Mouse (Mus musculus) limb, embryonic 15.5 days (tissue): ENCODE measurements around the gene Xirp1. TPM values are rescaled to one million over a fixed set of nuclear protein-coding genes. Genes with fewer than 3 reads are reported as not detected.

ENCODE experiments used
- ATAC-seq: fragments of 200-750 bp; cut with Nextera tagmentation; 2 replicates; pipeline ENCODE4 v1.8.0; 2017; ENCODE audit warnings: low read depth, moderate TSS enrichment; ENCODE audit not compliant: insufficient number of reproducible peaks, low FRiP score, low TSS enrichment
- H3K27ac ChIP-seq: fragments of 300-500 bp; sonication (generic); 2 replicates; pipeline ENCODE4 v1.5.1; 2015; ENCODE audit warnings: moderate library complexity, mild to moderate bottlenecking, inconsistent platforms
- H3K27me3 ChIP-seq: fragments of 300-500 bp; sonication (generic); 2 replicates; pipeline ENCODE4 v1.6.1; 2015; ENCODE audit warnings: inconsistent platforms
- H3K36me3 ChIP-seq: fragments of 300-500 bp; sonication (generic); 2 replicates; pipeline ENCODE4 v1.6.1; 2015; ENCODE audit warnings: inconsistent platforms
- H3K4me1 ChIP-seq: fragments of 300-500 bp; sonication (generic); 2 replicates; pipeline ENCODE4 v1.6.1; 2015; ENCODE audit warnings: inconsistent platforms
- H3K4me2 ChIP-seq: fragments of 300-500 bp; sonication (generic); 2 replicates; pipeline ENCODE4 v1.6.1; 2015; ENCODE audit warnings: mild to moderate bottlenecking, inconsistent platforms
- H3K4me3 ChIP-seq: fragments of 300-500 bp; sonication (generic); 2 replicates; pipeline ENCODE4 v1.5.1; 2015; ENCODE audit warnings: mild to moderate bottlenecking, inconsistent platforms
- H3K9ac ChIP-seq: fragments of 300-500 bp; sonication (generic); 2 replicates; pipeline ENCODE4 v1.6.1; 2015; ENCODE audit warnings: inconsistent platforms
- H3K9me3 ChIP-seq: fragments of 300-500 bp; sonication (generic); 2 replicates; pipeline ENCODE4 v1.6.1; 2016; ENCODE audit warnings: inconsistent platforms
- WGBS: fragments of 180-500 bp; shearing (Covaris S2); methylation state at CpG from one replicate; pipeline ENCODE4 v1.1.7; 2015; 5-methylcytosine and 5-hydroxymethylcytosine counted together
- polyA plus RNA-seq: library from polyadenylated mRNA; unstranded; fragments of >200 nt; fragmentation: Nextera tagmentation; extraction: Ambion mirVana; gene quantifications from 2 replicates; pipeline ENCODE4 v1.2.1, GENCODE M21; 2015

Gene Xirp1
- polyA plus RNA-seq, 1 experiment from 2014 or later, result 1.2 TPM

DNA sequence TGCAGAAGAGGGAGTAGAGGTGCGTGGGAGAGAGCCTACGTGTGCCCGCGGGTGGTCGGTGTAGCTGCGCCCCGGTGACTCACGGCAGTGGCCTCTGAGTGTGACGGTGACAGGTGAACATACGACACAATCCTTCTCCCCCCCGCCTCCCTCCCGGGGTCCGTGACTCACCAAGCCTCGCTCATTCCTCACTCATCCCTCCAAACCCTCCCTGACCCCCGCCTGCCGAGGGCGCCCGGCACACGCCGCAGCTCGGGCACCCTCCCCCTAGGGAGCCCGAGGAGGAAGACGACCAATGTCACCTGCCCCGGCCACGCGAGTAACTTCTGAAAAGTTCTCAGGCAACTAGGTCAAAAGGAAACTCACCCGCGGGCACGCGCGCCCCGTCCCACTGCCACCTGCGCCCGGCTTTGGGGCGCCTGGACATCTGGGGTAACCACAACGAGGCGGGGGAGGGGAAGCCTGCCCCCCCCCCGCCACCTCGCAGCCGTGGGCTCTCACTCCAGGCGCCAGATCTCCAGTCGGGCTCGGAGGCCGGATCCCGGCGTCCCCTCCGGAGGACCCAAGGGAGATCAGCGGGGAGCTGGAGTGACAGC lies 40.3 kb downstream of the Xirp1 start:
- peak overlapping the region; percentile 65 for H3K9ac ChIP-seq
- H3K27me3 ChIP-seq, result no peaks in the 10 kb centered on the region
- H3K9me3 ChIP-seq, result no peaks in the 10 kb centered on the region
- H3K4me3 ChIP-seq, result peak overlapping the region; percentile 75
- H3K4me2 ChIP-seq, result peak overlapping the region; percentile 98
- ATAC-seq, result no peak
- peaks cover 62% of the 10 kb centered on the region for H3K4me1 ChIP-seq
- under 1% methylated on average over 45 of the region's 48 CpGs for WGBS
- H3K27ac ChIP-seq, result peak overlapping the region; percentile 89
- no peaks in the 10 kb centered on the region for H3K36me3 ChIP-seq

DNA sequence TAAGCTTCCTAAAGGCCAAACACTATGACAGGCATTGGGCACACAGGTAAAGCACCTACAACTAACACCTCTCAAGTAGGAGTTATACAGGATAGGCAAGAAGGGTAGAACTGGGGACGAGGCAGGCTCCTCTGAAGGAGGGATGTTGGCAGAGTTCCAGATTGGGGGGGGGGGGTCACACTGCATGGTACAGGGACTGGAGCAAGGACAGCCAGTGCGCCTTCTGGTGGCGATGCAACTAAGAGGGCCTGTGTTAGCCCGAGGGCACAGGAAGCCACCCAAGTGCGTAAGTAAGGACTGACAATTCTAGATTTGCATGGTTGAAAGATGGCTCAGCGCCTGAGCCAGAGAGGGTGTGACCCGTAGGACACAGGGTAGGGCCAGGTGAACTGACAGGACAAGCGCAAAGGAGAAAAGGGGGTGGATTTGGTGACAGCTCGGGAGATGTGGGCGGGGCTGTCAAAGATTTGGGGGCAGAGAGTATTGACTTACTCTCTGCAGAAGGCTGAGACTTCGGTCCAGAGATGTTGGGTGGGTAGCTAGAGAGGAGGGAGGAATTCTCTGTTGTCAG lies 41.1 kb downstream of the Xirp1 start:
- Histone ChIP-seq H3K27me3 (no peaks in the 10 kb centered on the region), H3K36me3 (no peaks in the 10 kb centered on the region), H3K4me3 (peak overlapping the region; percentile 75), H3K9me3 (no peaks in the 10 kb centered on the region), H3K9ac (peak overlapping the region; percentile 65; the same call in 1 of the 2 replicates), H3K27ac (peak overlapping the region; percentile 89), H3K4me1 (peaks cover 70% of the 10 kb centered on the region), H3K4me2 (peak overlapping the region; percentile 98)
- ATAC-seq, result 0 out of 2 replicates have a peak, but pooled peaks have one; percentile 14
- 3% methylated on average over 11 of the region's 11 CpGs for WGBS

DNA sequence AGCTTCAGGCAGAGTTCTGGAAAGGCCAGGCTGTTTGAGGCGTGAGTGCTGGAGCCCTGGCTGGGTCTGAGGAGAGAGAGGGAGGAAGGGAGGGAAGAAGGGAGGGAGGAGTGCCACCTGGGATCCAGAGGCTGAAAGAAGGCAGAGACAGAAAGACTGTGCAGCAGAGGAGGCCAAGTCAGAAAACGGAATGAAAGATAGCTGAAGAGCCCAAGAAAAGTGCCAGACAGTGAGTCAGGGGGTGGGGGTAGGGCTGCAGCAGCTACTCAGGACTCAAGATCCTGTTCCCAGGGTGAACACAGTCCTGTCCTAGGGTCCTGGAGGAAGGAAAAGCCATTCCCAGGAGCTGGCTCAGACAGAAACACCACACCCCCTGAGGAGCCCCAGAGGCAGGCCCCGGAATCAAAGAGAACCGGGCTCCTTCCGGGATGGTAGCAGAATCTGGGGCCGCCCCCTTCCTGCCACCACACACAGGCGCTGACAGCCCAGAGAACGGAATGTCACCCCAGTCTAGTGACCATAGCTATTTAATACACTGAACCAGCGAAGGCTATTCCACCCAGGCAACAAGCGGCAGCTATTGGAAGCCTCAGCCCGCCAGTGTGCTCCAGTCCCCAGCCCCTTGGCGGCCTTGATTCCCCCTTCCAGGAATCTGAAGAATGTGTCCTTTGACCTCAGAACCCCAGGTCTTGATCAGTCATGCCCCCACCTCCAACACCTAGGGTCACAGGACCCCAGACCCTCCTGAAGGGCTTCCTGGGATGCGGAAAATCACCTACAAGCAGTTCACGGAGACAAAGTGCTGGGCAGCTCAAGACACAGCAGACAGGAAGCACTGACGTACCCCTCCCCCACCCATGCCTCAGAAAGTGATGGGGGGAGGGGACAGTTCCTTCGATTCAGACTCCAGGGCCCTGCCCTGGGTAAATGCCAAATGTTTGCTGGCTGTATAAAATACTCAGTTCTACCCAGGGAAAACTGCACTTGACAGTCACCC lies 41.9 kb downstream of the Xirp1 start:
- ATAC-seq, result peak; percentile 7; the same call in 1 of the 2 replicates
- WGBS, result 3% methylated on average over 16 of the region's 16 CpGs

DNA sequence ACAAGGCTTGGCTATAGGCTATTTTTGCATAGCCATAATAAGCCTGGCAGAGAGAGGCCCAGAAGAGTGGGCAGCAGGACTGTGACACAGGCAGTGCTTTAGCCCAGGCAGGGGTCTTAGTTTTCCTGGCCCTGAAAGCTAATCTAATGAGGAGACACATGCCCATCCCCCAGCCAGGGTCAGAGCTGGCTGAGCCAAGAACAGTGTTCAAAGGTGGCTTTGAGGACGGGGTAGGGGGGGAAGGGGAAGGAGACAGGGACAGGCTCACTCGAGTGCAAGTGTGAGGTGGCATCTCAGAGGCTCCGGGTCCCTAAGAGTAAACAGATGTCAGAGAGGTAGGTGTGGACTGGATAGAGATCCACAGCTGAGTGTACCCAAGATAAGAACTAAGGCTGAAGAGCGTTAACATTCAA lies 42.6 kb downstream of the Xirp1 start:
- Histone ChIP-seq H3K4me3 (peak overlapping the region; percentile 75), H3K36me3 (no peaks in the 10 kb centered on the region), H3K27ac (peak overlapping the region; percentile 89), H3K9me3 (no peaks in the 10 kb centered on the region), H3K4me1 (peaks cover 74% of the 10 kb centered on the region), H3K9ac (no peak overlapping the region), H3K27me3 (no peaks in the 10 kb centered on the region), H3K4me2 (peak overlapping the region; percentile 98)
- ATAC-seq, result no peak
- 7% methylated on average over 4 of the region's 4 CpGs for WGBS

More for the DNA sequence above, 41.9 kb downstream of the Xirp1 start:
- Histone ChIP-seq H3K9me3 (no peaks in the 10 kb centered on the region), H3K36me3 (no peaks in the 10 kb centered on the region), H3K9ac (0 out of 2 replicates have a peak overlapping the region, but pooled peaks have one; percentile 14), H3K4me1 (peaks cover 78% of the 10 kb centered on the region), H3K4me2 (peak overlapping the region; percentile 98), H3K27me3 (no peaks in the 10 kb centered on the region), H3K27ac (peak overlapping the region; percentile 89), H3K4me3 (peak overlapping the region; percentile 75)

DNA sequence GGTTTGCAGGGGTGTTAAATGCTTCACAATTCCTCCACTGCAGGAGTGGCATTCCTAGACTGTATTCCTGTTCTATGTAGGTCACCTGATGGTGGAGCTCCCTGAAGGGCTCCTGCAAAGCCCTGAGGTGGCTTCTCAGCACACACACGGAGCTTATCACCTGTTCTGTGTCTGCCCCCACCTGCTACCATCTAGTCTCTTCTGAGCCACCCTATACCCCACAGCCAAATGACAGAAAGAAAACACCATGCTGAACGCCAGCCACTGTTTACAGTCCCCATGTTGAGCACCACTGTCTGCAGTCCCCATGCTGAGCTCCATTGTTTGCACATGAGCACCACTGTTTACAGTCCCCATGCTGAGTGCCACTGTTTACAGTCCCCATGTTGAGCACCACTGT lies 43.6 kb downstream of the Xirp1 start:
- 61% methylated on average over 2 of the region's 2 CpGs for WGBS
- H3K9me3 ChIP-seq, result no peaks in the 10 kb centered on the region
- H3K27ac ChIP-seq, result no peak overlapping the region
- H3K4me3 ChIP-seq, result no peak overlapping the region
- H3K27me3 ChIP-seq, result no peaks in the 10 kb centered on the region
- H3K9ac ChIP-seq, result no peak overlapping the region
- H3K36me3 ChIP-seq, result peaks cover 5% of the 10 kb centered on the region; the same call in 1 of the 2 replicates
- ATAC-seq, result no peak
- H3K4me2 ChIP-seq, result no peak overlapping the region
- peaks cover 71% of the 10 kb centered on the region for H3K4me1 ChIP-seq

DNA sequence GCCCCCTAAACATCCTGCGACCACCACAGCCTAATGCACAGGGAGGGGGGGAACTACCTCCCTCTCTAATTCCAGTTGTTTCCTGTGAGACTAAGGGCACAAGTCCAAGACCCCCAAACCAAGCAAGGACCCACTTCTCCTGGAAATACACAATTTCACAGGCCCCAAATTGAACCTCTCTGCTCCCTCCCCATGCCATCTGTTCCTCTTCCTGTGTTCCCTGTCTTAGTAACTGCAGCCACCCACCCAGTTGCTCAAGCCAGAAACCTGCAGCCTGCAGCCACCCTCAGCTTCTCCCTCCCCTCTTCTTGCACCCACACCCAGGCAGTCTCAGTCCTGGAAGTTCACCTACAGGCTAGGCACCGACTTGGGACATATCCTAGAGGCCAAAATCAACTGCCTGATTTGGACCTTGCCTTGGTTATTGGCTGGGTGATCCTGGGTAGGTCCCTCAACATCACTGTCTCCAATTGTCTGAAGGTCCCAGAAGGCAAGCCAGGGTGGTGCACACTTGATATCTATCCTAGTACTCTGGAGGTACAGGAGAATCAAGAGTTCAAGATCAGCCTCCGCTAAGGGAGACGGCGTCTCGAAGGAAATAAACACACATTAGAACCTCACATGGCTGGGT lies 44.5 kb downstream of the Xirp1 start:
- no peak overlapping the region for H3K4me3 ChIP-seq
- no peaks in the 10 kb centered on the region for H3K27me3 ChIP-seq
- ATAC-seq, result no peak
- peaks cover 63% of the 10 kb centered on the region for H3K4me1 ChIP-seq
- H3K4me2 ChIP-seq, result no peak overlapping the region
- peaks cover 10% of the 10 kb centered on the region for H3K36me3 ChIP-seq
- no peak overlapping the region for H3K27ac ChIP-seq
- H3K9me3 ChIP-seq, result no peaks in the 10 kb centered on the region
- 75% methylated on average over 6 of the region's 6 CpGs for WGBS
- H3K9ac ChIP-seq, result no peak overlapping the region

DNA sequence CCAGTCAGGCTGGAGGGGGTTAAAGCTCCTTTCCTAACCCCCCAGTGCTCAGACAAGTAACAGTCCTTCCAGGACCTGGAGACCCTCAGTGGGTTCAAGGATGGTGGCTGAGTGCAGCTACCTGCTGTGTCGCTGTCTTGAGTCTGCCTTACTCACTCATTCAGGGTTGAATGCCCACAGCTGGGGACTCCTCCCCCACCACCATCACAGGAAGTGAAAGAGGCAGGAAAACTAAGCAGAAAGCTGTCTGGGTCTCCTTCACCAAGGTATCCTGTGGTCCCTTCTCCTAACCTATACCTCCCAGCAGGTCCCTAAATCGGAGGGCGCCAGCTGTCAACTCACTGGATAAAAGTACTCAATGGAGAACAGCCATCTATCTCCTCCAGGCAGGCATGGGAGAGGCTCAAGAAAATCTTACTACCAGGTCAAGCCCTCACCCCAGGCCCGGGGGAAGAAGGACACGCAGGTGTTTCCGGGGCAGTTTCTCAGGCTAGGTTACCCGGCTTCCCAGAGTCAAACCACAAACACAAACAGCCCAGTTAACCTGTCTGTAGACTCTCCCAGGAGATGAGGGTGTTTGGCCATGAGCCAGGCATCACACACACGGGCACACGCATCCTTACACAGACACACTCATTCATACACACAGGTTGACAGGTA lies 45.1 kb downstream of the Xirp1 start:
- Histone ChIP-seq H3K9me3 (no peaks in the 10 kb centered on the region), H3K27me3 (no peaks in the 10 kb centered on the region), H3K4me3 (no peak overlapping the region), H3K4me2 (no peak overlapping the region), H3K9ac (no peak overlapping the region), H3K36me3 (peaks cover 16% of the 10 kb centered on the region), H3K4me1 (peaks cover 60% of the 10 kb centered on the region), H3K27ac (no peak overlapping the region; the same call in 1 of the 2 replicates)
- ATAC-seq, result no peak
- 46% methylated on average over 9 of the region's 9 CpGs for WGBS

DNA sequence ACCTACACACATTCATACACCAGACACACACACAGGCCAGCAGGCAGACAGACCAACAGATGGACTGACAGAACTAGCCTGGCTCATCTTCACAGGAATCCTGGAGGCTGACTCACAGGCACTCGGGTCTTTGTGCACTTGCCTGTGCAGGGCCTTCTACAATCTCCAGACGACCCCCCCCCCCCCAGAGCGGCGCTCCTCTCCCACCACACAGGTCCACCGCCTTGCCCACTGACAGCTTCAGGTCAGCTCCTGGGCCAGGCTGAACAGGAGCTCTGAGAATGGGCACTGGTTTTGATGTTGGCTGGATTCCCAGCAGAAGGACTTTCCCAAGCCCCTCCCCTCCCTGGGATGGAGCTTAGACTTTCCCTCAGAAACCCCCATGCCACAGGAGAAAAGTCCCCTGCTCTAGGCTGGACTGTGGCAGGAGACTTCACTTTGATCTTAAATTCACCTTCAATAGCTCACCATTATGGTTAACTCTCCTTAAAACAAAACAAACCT lies 45.8 kb downstream of the Xirp1 start:
- WGBS, result 32% methylated on average over 5 of the region's 5 CpGs
- Histone ChIP-seq H3K4me1 (peaks cover 55% of the 10 kb centered on the region), H3K4me2 (no peak overlapping the region), H3K4me3 (no peak overlapping the region), H3K27me3 (no peaks in the 10 kb centered on the region), H3K9me3 (no peaks in the 10 kb centered on the region), H3K9ac (no peak overlapping the region), H3K36me3 (peaks cover 23% of the 10 kb centered on the region), H3K27ac (peak overlapping the region; percentile 27; the same call in 1 of the 2 replicates)
- ATAC-seq, result no peak

DNA sequence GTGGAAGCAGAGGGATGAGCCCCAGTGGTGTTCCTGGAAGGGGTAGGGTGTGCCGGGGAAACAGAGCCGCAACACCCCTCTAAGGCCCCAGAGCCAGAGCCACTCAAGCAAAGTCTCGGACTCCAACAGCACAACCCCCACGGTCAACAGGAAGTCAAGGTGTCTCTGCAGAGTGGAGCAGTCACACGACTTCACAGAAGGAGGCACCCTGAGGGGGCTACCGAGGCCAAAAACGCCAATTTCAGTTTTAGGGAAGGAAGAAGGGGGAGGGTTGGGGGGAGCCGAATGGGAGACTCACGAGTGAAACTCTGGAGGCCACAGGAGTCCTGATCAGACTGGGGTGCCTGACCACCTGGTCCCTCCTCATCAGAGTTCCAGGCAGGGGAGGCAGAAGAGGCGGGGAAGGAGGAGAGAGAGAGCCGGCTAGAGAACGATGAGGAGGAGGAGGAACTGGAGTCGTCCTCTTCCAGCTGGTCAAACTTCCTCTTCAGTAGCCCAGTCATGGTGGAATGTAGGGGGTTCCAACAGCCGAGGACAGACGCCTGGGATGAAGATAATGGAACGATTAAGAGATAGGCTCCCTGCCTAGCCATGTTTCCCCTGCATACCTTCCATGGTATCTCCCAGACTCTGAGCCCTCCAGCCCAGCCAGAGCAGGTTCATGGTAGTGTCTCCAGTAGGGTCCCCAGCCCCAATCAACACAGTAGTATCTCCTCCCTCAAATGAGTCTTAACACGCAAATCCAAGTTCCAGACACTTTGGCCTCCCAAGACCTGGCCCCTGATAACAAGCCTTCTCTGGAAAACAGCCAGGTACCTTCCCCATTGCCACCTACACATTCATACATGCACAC lies 46.5 kb downstream of the Xirp1 start:
- Histone ChIP-seq H3K27me3 (no peaks in the 10 kb centered on the region), H3K4me3 (no peak overlapping the region), H3K27ac (peak overlapping the region; percentile 27; the same call in 1 of the 2 replicates), H3K9me3 (no peaks in the 10 kb centered on the region), H3K4me2 (no peak overlapping the region), H3K36me3 (peaks cover 29% of the 10 kb centered on the region), H3K4me1 (peaks cover 48% of the 10 kb centered on the region), H3K9ac (no peak overlapping the region)
- no peak for ATAC-seq
- 26% methylated on average over 17 of the region's 17 CpGs for WGBS

DNA sequence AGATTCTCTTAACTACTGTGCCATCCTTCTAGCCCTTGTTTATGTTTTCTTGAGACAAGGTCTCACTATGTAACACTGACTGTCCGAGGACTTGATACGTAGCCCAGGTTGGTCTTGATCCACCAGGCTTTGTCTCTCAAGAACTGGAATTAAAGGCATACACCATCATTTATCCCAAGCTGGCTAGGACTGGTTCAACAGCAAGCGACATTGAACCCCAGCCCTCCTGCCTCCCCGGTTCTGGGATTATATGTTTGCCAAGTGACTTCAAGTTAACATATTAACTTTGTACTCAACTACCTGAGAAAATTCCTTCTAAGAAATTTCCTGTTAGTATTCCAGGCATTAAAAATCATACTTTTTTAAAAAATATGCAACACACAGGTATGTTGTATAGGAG lies 48.1 kb downstream of the Xirp1 start:
- H3K9me3 ChIP-seq, result no peaks in the 10 kb centered on the region
- peaks cover 47% of the 10 kb centered on the region for H3K4me1 ChIP-seq
- no peak overlapping the region for H3K4me3 ChIP-seq
- no peak overlapping the region for H3K4me2 ChIP-seq
- no peak for ATAC-seq
- H3K36me3 ChIP-seq, result peaks cover 32% of the 10 kb centered on the region
- H3K27ac ChIP-seq, result no peak overlapping the region
- no peaks in the 10 kb centered on the region for H3K27me3 ChIP-seq
- WGBS, result 95% methylated on average over 4 of the region's 4 CpGs
- H3K9ac ChIP-seq, result no peak overlapping the region
